Mouse (Mus musculus) cerebellum, adult 9-11 months (tissue): ENCODE results near the gene Thap4.
"Not testable (repeated sequence)": the region's sequence is repeated elsewhere in the genome, so short reads cannot be mapped to it uniquely, and the experiment has no call there.

ENCODE experiments used
- DNase-seq: peaks from one replicate; pipeline ENCODE4 v3.0.0; 2022

Gene Thap4

DNA sequence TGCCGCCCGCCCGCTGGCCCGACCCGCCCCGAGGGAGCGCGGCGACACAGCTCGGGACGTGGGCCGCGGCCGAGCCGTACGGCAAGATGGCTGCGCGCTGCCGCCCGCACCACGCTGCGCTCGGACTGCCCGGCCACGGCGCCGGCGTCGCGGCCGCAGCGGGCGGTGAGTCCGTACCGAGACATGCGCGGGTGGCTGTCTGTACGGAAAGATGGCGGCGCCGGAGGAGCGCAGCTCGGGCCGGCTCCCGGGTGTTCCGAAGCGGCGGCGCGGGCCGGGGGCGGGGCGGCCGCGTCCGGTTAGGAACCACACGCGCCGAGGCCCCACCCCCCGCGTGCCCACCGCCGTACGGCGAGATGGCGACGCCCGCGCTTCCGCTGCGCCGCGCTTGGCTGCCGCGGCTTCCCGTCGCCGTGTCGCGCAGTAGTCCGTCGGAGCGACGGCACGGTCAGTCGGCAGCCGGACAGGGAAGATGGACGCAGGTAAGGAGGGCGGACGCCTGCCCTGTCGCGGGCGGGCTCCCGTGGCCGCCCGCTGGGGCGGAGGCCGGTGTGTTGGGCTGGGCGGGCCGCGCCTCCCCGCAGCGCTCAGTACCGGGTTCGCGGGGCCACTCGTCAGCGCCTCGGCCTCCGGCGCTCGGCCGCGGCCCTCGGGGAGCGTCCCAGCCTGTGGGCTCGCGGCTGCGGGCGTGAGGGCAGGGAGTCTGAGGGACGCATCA, at the start of gene Thap4:
Gene Thap4, minus strand, starts transcription at position 292 of the 718 bp plus-strand sequence.
- peak; percentile 96 for DNase-seq

DNA sequence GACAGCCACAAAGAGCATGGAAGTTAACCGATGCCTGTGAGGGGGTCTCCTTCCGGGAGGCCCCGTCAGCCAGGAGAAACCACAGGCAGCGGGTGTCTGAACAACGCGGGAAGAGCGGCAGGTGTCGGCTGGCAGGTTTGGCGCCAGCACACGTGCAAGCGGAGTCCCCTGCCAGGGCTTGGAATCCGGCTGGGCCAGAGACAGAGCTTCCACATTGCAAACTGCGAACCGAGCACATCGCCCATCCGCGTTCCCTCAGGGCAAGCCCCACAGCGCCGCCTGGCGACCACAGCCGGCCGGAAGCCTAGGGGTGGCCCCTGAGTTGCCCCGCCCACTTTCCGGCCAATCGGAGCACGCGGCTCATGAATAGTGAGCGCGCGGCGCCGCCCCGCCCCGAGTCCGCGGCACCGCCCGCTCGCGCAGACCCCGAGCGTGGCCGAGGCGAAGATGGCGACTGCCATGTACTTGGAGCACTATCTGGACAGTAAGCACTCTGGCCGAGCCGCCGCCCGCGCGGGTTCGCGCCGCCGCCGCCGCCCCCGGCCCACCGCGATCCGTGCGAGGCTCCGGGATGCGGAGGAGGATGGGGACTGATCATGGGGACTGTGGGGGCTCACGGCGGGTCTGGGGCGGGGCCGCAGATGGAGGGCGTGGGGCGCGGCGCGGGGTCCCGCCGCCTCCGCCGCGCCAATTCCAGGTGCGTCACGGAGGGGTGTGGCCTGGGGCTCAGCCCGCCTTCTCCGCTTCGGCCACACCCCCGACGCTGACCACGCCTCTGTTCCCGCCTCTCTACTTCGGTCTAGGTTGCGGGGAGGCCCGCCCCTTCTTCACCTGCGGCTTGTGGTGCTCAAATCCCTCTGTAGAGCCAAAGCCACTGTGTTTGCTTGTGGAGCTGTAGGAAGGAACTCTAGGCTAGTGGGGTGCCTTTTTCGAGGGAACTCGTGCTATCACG, 49.2 kb upstream of the Thap4 start, which contains the start of gene Ing5:
Gene Ing5, plus strand, starts transcription at position 410 of the 952 bp plus-strand sequence.
- peak; percentile 99 for DNase-seq

DNA sequence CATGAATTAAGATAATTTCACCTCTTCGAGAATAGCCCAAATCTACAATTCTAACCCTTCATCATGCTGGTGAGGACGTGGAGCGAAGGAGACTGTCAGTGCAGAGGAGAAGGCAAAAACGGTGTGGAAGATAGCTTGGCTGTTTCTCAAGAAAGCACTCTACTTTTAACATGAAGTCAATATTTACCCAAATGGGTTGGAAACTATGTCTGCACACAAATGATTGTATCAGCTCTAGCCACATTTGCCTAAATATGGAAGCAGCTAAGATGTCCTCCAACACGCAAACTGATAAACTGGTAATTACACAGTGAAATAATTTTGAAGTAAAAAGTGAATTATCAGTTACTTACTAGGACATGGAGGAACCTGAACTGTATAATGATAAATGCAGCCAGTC, 48.1 kb upstream of the Thap4 start:
- DNase-seq: no peak

DNA sequence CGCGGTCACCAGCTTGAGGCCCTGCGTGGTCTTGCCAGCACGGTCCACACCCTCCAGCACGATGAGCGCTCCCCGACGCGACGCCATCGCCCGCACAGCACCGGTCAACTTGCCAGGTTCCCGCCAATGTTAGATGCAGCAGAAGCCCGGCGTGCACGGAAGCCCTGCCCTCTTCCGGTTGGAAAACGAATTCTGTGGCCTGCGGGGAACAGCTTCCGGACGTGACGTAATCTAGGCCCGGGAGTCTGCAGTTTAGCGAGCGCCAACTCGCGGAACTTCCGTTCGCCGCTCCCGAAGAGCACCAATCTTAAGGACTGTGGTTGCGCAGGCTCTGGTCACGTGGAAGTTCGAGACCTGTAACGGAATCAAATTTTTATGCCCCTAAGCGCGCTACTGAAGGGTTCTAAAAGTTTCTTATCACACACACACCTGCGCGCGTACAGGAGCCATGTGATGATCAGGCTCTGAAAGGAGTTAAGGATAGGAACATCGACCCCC, 47.1 kb upstream of the Thap4 start, which contains the start of gene Dtymk:
Gene Dtymk, minus strand, starts transcription at position 194 of the 498 bp plus-strand sequence.
- peak; percentile 96 for DNase-seq

DNA sequence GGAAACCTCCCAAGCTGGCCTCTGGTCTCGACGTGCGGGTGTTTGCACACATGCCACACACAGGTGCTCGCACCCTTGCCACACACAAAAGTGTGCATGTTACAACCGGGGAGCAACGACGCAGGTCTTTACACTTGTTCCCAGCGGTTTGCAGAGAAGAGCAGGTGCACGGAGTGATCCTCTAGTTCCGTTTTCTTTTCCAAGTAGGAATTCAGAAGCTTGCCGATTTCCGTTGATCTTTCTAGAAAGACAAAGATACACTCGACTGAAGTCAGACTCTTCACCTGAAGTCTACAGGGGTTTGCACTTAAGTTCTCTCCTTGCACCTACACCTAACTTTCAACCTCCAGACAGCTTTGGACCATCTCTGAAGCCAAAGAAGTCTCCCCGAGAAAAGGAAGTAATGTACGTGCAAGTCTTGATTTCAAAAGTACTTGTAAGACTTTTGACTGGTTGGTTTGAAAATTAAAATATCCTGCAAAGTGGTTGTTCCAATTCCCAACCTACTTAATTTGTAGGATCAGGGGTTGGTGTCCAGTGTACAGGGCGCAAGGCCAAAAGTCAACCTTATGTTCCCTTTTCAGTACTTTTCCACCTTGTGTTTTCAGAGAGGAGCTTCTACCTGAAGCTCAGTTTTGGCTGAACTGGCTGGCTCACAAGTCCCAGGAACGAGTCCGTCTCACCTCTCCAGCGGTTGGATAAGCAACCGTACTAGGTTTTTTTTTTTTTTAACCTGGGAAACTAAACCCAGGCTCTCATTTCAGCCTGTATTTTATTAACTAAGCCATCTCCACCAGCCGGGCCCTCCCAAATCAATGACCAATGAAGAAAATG, 46.2 kb upstream of the Thap4 start:
- DNase-seq: peak; percentile 62

DNA sequence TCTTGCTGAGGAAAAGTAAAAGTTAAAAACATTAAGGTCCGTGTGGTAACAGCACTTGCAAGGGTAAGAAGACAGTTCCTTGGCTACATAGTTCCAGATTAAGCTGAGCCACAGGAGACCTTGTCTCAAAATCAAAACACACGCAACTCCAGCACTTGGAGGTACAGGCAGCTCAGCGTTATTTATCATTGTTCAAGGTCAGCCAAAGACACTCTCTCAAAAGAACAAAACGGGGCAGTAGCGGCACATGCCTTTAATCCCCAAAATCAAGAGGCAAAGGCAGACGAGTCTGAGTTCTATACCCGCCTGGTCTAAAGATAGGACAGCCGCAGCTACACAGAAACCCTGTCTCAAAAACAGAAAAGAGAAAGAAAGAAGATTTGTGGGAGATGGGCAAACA, 41.2 kb upstream of the Thap4 start:
- DNase-seq: no peak

DNA sequence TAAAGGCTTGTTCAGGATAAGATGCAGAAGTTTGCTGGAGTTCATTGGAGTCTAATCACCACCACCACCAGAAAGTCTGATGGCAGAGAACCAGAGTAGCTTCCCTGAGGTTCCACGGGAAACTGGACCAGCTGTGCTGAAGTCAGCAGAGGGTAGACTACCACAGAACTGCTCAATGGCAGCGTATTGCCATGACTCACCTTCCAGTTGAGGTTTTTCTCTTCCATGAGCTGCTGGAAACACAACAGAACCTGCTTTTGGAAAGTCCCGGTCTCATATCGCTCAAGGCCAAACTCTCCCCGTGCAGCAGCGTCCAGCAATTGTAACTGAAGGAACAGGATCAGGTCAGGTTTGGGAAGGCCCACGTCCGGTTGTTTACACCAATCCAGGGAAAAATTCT, 39.9 kb upstream of the Thap4 start:
- DNase-seq: no peak

DNA sequence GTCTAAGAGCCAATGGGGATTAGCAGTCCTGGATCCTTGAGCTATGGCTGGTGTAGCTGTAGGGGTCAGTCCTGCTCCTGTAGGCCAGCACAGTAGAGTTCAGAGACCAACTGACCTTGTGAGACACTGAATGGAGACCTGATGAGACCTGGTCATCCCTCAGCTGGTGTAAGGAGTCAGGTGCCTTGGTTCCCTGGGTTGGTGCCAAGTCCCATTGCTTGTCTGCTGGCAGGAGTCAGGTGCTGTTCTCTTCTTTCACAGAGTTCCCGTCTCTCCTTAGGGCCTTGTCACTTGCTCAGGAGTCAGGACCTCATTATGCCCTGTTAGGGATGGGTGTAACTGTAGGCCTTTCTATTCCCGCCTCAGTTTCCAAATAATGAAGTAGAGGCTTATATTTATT, 32.2 kb upstream of the Thap4 start:
- DNase-seq: no peak

DNA sequence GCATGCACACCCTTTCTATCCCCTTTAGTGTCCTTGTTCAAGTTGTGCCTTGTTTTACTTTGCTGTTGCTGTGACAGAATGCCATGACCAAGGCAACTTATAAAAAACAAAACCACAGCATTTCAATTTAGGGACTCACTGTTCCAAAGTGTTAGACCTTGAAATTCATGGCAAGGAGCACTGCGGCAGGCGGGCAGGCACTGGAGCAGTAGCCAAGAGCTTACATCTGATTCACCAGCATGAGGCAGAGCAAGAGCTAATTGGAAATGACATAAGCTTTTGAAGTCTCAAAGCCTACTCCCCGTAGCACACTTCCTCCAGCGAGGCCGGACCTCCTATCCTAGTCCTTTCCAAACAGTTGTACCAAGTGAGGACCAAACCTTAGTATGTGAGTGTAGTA, 22.0 kb upstream of the Thap4 start:
- no peak for DNase-seq

DNA sequence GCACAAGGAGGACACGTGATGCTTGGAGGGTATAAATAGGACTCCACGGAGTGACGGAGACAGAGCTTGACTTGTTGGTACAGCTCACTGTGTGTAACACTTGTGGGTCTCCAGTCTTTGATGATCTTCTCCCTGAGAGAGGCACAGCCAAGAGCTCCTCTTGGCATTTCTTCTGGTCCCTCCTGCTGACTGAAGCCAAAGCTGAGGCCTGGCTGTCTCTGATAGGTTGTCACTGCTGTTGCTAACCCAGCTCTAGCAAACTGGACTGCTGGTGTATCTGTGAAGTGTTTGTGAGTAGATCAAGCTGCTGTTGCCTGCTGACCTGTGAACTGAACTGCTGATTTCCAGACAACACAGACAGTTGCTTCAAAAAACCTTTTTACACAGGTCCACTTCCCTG, 15.2 kb upstream of the Thap4 start:
- DNase-seq: no peak

DNA sequence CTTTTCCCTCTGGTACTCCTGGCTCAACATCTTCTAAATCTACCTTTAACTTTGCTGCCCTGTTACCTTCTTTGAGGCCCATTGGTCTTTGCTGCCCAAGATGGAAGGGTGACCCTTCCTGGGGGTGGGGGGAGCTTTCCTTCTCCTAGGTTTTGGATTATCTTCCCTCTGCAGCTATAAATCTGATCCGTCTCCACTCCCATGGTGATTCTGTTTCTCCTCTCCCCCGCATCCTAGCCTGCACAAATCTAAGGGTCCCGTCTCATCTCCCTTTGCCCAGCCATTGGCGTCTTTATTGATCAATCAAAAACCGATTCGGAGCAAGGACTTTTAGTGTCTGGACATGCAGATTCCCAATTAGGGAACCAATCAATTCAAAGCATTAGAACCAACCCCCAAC, 12.9 kb upstream of the Thap4 start:
- DNase-seq: no peak

DNA sequence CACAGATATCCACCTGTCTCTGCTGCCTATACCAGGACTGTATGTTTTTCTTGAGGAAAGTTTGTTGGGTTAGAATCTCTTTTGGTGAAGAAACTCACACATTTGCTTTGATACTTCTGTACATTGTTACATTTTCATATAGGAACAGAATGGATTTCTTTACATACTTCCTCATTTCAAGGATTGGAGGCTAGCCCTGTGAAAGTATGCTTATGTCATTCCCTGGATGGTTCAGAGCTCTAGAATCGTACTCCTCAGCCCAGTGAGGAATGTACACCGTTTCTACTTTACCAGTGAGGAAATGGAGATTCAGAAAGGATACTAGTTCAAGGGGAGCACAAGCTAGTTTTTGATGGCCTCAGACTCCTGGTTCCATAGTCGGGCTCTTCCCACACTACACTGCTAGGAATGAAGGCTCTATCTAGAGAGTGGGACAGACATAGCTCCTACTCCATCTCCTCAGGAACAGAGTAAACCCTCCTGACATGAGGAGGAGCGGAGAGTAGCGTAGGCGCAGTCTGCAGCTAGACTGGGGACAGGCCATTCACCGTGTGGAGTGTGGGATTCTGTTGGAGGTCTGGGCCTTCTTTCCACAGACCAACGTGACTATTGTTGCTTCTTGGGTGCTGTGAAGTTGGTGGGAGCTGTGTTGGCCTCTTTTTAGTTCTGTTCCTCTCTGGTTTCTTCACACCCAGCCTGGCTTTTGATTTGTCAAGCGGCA, 10.4 kb upstream of the Thap4 start:
- DNase-seq: no peak

DNA sequence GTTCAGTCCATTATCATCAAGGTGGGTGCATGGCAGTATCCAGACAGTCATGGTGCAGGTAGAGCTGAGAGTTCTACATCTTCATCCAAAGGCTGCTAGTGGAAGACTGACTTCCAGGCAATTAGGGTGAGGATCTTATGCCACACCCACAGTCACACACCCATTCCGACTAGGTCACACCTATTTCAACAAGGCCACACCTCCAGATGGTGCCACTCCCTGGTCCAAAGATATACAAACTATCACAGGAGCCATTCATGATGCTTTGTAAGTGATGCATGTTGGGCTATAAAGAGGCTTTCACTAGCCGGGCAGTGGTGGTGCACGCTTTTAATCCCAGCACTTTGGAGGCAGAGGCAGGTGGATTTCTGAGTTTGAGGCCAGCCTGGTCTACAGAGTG, 8.9 kb upstream of the Thap4 start:
- not testable (repeated sequence) for DNase-seq

DNA sequence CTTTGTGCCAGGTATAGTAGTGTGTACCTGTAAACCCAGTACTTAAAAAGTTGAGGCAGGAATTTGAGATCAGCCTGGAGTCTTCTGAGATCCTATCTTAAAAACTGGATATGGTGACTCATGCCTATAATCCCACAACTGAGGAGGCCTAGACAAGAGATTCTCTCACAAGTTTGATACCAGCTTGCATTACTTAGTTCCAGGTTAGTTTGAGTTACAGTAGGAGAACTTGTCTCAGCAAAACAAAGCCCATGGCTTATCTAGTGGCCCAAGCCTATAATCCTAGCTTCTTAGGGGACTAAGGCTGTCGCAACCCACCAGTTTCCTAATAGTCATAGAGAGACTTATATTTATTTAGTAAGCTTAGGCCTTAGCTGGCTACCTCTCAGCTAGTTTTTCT, 5.4 kb upstream of the Thap4 start:
- no peak for DNase-seq

DNA sequence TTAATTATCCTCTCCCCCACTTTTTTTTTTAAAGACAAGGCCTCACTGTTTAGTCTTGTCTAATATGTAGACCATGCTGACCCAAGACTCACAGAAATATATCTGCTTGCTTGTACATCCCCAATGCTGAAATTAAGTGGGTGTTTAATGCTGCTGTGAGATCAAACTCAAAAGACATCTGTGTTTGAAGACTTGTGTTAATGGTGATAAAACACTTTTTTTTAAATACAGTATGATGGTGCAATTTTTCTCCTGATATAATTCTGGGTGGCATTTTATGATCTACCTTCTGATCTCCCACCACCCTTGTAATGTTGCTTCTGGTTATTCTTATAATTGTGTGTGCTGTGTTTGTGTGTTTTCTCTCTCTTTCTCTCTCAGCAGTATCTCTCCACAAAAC, 1.5 kb upstream of the Thap4 start:
- no peak for DNase-seq

DNA sequence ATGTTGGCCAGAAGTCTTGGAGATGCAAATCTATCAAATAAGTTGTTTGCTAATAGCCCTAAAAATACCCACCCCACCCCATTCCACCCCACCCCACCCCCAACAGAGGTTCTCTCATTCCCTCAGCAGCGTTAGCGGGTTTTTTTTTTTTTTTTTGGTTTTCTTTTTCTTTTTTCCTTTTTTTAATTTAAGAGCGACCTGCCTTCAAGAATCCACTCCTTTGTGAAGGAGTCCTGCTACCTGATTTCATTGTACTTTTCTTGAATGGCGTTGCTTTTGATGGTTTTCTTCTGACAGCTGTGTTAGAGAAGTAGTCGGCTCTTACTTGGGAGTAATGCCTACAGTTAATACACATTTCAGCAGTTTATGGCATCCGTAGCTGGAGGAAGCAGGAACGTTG, 954 bp upstream of the Thap4 start:
- no peak for DNase-seq

DNA sequence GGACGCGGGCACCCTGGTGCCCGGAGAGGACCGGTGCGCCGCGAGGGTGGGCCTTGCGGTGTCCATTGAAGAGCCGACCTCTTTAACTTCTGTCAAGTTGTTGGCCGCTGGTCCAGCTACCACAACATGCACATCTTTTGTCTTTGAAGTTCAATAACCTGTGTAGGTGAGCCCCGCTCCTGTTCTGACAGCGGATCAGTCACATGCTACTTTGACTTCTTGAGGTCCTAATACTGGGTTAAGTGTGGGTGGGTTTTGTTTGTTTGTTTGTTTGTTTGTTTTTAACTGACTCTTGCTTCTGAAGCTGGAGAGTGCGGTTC, 587 bp upstream of the Thap4 start:
- DNase-seq: no peak

DNA sequence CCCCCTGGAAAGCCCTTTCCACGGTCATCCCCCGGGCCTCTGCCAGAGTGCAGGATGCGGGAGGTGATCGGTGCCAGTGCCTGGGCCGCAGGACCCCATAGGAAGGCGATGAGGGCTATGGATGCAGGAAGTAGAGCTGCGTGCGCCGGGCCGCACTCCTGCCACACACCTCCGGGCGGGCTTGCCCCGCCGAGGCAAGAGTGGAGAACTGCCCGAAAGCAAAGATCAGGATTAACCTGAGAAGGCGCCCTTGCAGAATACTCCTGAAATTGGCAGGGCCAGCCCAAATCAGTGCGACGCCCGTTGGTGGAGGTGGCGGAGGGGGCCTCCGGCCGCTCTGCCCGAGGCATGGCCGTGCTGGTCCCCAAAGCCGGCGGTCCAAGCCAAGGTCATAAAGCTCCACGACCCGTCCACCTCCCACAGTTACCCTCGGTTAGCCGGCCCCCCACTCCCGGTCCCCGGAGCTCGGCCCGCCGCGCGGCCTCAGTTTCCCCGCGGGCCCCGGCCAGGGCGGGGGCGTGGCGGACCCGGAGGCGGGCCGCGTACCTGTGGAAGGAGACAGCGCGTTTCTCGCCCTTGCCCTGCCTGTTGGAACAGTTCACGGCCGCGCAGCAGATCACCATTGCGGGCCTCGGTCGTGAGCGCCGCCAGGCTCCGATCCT, 622 bp downstream of the Thap4 start:
- no peak for DNase-seq

DNA sequence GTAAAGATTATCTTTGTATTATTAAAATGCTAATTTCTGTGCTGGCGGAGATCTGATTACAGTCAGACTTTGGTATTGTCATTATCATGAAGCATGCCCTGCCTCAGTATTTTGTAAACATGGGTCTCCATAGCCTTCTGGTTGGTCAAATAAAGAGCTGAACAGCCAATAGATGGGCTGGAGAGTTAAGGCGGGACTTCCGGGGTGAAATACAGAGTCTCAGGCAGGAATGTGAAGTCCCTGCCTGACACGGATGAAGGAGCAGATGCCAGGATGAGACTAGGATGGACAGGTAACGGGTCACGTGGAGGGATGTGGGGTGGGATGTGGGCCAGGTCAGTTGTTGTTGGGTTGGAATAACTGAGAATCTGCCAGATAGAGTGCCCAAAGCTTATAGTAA, 3.4 kb downstream of the Thap4 start, which contains the start of gene Atg4b:
Gene Atg4b, plus strand, starts transcription at position 211 of the 400 bp plus-strand sequence.
- no peak for DNase-seq

DNA sequence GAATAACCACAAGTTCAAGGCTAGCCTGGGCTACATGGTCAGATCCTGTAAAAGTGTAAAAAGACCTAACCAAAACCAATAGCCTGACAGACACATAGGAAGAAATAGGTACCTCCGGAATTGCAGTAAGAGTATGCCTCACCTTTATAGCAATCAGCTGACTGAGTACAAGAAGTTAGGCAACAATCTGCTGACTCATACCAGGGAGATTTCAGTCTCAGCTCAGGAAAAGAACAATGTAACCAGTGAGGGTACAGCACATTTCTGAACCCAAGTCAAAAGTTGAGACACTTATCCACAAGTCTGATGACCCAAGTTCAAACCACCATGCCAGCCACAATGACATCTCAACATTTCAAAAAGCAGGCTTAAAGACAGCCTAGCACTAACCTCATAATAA, 6.1 kb downstream of the Thap4 start:
- DNase-seq: no peak

DNA sequence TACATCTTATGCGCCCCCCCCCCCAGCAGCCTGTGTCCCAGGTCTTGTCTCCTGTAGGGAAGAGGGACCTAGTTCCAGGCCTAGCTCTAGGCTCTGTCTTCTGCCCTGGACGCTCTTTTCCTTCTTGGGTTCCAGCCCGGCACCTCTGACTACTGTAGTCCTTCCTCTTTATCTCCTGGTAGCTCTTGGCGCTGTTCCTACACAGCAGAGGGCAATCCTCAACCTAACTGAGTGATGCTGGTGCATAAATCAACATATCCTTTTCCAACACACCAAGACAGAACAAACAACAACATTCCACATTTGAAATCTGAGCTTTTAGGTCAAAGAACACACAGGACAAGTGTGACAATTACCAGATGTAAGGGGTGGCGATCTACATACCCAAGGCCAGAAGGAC, 8.5 kb downstream of the Thap4 start:
- no peak for DNase-seq

DNA sequence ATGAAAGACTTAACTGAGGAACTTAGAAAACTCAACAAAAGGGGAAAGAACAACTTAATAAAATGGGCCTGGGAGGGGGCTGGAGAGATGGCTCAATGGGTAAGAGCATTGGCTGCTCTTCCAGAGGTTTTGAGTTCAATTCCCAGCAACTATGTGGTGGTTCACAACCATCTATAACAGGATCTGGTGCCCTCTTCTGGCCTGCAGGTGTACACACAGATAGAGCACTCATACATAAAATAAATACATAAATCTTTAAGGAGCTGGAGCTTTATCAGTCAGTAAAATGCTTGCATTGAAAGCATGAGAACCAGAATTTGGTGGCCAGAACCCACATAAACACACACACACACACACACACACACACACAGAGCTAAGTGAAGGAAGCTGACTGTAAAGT, 11.8 kb downstream of the Thap4 start:
- DNase-seq: no peak
